Mouse (Mus musculus) urinary bladder, postnatal 36 days (tissue): ENCODE data around the gene Exoc3l.
A peak's percentile ranks its signal among the peaks of the same experiment; 100 is the strongest.

Experiments used
- DNase-seq, 2 experiments: peaks; one replicate each; pipeline ENCODE4 v3.0.0; 2022; ENCODE audit warnings: low spot score in 2 of 2, mixed read lengths in 1 of 2

Exoc3l gene

GRCm38 (mm10) chr8:105295895-105296573 is at the start of gene Exoc3l:
TSS of gene Exoc3l (minus strand) at chr8:105296101.
- no peak for DNase-seq

DNA sequence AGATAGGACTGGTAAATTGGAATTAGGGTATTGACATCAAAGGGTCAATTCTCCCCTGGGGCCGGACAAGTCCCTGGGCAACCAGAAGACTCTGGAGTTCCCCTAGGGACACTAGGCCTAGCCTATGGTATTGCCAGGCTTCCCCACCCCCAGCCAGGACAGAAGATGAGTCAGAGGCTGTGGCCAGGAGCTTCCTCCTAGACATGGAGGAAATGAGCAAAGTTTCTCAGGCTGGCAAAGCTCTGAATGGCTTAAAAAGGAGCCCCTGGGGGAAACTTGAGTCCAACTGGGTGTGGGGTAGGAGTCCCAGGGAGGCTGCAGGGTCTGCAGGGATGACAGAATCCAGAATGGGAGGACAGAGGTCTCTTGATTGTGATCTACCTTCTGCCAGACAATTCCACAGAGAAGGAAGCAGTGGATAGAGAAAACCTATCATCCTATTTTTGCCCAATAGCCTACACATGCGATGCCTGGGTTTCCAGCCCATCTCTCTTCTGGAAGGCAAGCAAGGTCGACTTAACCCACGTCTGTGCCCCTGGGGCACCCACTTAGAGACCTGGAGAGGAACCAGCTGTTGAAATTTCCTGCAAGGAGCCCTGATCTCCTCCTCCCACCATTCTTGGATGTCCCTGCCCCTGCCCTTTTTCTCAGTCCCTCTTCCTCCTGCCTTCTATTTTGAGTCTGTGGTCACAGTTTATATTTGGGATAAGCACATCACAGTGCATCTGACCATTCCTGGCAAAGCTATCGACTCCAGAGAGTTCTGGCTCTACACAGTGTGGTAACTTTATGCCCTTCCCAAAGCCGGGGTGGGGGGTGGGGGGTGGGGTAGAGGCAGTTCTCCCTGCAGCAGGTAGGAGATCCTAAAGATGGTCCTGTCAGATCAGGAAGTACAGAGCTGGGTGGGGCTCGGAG is 49.4 kb upstream of the Exoc3l start:
- peak in 1 of 2 experiments; percentile 56 for DNase-seq

DNA sequence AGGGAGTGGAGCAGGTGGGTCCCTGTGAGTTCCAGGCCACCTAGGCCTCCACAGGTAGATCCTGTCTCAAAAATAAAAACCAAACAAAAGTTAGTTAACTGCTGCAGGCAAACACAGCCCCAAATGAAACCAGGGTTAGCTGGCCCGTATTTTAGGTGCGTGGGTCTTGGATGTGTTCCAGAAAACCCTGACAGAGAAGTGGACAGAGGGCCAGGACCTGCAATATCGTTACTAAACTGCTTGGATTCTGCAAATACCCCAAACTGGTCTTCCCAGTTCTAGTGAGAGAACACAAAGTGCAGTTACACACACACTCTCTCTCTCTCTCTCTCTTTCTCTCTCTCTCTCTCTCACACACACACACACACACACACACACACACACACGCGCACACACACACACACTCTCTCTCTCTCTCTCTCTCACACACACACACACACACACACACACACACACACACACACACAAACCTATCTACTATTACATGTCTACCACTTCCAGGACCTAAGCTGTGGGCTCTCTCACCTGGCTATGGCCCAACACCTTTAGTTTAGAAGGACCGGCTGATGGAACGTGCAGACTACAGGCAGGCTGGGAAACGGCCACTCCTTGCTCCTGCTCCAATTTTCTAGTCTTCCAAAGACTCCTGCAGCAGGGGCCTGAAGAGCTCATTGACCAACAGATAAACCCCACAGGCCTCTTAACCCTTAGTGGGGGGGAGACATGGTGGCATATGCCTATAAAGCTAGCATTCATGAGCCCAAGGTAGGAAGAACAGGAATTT is 48.1 kb upstream of the Exoc3l start:
- no peak for DNase-seq

DNA sequence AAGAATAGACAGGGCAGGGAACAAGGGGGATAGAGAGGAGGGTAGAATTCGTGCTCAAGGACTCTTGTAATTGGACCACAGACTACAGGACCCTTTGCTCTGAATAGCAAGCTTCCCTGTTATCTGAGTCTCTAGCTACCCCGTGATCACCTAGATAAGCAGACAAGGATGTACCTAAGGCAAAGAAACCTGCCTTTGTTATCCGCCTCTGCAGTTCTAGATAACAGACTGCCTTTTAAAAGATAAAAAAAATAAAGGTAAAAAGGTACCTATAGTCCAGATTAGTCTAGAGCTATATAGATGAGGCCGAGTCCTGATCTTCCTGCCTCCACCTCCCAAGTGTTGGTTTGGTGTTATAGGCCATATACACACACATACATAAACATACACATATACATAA is 46.9 kb upstream of the Exoc3l start:
- no peak for DNase-seq

DNA sequence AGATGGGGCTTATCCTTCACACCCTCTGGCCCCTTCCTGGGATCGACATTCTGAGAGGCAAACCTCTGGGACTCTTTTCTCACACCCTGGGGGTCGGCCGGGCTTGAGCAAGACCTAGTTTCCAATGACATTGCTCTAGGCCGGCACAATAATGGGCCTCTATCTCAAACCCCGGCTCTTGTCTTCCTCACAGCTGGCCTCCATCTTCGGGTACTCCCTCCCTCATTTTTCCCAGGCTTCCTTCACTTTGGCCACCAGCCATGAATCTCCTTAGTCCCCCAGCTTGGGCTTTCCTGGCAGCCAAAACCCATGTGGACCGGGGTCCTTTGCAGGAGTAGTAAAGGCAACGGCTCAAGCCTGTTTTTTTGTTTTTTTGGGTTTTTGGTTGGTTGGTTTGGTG is 45.5 kb upstream of the Exoc3l start:
- DNase-seq = no peak

GRCm38 (mm10) chr8:105339886-105340635 is 44.2 kb upstream of the Exoc3l start:
- DNase-seq = no peak

GRCm38 (mm10) chr8:105338992-105339391 is 43.1 kb upstream of the Exoc3l start:
- DNase-seq = no peak

DNA sequence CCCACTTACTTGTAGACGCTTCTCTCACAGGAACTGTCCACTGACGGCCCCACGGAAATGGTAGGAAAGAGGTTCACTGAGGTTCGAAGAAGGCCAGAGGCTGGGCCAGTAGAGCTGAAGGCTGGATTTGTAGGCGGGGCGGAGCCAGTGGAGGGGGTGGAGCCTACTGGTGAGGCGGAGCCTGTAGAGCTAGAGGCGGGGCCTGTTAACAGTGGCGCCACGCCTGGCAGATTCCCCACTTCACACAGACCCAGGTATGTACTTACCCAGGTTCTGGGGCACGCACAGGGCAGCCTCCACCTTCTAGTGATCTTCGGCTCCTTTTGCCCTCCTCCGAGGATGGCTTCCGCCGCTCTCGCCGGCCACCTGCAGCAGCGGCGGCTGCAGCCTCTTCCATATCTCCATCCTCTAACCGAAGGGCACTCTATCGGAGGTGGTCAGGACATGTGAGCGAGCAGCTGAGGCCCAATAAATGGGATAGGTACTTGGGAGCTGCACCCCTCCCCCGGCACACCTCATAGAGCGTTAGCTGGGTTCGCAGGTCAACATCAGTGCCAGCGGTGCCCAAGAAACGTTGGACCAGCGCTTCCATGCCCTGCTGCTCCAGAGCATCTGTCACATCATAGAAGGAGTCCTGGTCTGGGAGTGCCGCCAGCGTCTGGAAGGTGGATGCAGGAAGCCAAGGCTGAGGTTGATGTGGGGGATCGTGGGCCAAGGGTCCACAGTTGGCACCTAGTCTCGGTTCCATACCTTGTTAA is 40.7 kb upstream of the Exoc3l start:
- no peak for DNase-seq

DNA sequence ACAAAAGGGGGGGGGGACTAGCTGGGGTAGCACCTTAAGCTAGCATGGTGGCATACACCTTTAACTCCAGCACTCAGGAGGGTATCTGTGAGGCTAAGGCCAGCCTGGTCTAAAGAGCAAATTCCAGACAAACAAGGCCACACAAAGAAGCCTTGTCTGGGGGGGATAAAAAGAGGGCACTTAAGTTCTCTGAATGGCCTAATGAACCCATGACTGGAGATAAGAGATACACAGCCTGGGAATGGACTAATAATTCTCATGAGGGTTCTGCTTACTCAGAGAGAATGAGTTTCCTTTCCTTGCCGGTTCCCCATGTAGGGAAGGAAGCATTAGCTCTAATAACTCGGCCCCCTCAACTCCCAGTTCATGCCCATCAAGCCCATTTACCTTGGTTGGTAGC is 36.6 kb upstream of the Exoc3l start:
- DNase-seq = no peak

GRCm38 (mm10) chr8:105331931-105332330 is 36.0 kb upstream of the Exoc3l start:
- no peak for DNase-seq

DNA sequence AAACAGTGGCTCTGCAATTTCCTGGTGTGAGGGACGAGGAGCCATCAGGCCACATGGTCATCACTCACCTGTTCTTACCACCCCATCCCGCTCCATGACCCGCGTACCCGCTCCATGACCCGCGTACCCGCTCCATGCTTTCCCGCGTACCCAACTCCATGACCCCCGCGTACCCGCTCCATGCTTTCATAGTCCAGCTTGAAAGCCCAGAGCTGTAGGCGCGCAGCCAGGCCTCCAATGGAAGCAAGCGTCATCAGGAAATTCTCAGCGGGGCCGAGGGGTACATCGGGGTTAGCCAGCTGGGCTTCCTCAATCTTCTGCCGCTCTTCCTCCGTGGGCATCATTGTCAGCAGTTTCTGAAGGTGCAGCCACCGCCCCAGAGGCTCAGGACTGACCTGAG is 35.6 kb upstream of the Exoc3l start:
- no peak for DNase-seq

DNA sequence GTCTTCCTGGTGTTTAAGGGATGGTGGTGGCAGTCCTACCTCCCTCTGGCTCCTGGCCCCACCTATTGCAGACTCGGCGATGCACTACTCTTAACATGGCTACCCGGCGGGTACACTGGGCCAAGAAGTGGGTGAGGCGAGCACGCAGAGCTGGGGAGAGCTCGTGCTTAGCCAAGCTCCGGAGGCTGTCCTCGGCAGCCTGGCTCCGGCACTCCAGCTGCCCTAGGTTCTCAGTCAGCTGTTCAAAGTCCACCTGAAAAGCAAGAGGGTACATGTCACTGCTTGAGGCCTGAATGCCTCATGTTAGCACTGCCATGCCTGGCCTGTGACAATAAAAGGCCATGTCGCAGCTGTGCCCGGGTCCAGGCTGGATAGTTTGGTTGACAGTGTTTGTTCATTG is 34.4 kb upstream of the Exoc3l start:
- no peak for DNase-seq

- DNase-seq = no peak
These were observed 31.1 kb upstream of the Exoc3l start for GRCm38 (mm10) chr8:105326968-105327367.

GRCm38 (mm10) chr8:105326141-105326672 is 30.3 kb upstream of the Exoc3l start, which contains the start of the genes Lrrc29 and Tmem208:
TSS of gene Lrrc29 (minus strand) at chr8:105326278.
TSS of gene Tmem208 (plus strand) at chr8:105326354.
- peak; percentile 96 for DNase-seq

DNA sequence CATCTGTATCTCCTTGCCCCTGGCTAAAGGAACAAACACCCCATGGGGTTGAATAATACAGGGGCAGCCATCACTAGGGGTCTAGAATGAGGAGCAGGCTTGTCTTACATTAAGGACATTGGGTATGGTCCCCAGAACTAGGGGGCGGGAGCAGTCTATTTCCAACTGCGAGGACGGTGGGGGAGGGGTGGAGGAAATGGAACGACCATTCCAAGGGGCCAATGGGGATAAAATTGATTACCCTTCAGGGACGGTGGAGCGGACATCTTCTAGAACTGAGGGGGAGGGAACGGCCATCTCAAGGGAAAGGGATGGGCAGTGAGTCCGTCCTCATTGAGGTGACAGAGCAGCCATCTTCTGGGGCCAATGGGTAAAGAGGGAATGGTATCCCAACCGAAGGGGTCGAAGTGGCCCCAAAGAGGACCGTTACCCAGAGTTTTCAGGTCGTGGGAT is 29.8 kb upstream of the Exoc3l start:
- no peak for DNase-seq

GRCm38 (mm10) chr8:105323183-105323582 is 27.3 kb upstream of the Exoc3l start:
- DNase-seq = no peak

- DNase-seq = no peak
These were observed 22.8 kb upstream of the Exoc3l start for GRCm38 (mm10) chr8:105318662-105319190.

GRCm38 (mm10) chr8:105317941-105318340 is 22.0 kb upstream of the Exoc3l start:
- DNase-seq = no peak

DNA sequence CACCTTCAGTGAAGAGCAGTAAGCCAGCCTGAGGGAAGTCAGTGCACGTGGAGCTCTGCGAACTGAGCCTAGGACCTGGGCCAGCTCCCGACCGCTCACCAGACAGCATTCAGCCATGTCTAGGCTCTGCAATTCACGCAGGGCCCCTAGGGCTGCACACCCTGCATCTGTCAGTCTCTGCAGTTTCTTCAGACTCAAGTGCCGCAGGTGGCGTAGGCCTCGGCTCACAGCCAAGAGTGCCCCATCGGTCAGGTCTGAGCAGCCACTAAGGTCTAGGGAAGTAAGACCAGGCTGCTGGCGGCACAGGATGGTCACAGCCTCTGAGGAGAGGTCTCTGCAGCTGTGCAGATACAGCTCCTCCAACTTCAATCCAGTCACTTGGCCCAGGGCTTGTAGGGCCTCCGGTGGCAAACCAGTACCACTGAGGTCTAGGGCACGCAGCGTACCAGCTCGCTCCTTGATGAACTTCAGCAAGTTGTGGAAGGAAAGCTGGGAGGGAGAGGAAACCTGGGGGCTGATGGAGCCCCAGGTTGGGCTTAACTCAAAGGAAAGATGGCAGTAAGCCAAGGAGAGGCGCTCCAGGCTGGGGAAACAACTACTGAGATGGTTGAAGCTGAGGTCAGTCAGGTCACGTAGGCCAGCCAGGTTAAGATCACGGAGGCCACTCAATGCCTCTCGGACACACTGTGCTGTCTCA is 19.3 kb upstream of the Exoc3l start:
- no peak for DNase-seq
